Mouse (Mus musculus): Measurements from ENCODE around the gene Dhx9.
"Not testable (repeated sequence)": the region's sequence is repeated elsewhere in the genome, so short reads cannot be mapped to it uniquely, and the experiment has no call there.

Dhx9 gene

DNA sequence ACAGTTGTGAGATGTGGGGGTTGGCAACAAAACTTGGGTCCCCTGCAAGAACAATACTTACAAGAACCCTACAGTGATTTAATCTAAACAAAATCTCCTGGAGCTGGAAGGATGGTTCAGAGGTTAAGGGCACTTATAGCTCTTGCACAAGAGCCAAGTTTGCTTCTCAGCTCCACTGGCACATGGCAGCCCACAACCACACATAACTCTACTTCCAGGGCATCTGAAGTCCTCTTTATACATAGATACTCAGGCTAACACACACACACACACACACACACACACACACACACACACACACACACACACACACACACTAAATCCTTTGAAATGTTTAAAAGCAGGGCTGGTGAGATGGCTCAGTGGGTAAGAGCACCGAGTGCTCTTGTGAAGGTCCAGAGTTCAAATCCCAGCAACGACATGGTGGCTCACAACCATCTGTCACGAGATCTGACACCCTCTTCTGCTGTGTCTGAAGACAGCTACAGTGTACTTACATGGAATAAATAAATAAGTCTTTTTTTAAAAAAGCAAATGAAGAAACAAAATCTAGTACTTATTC is 71.1 kb downstream of the Dhx9 start:
- not testable (repeated sequence) for DNase-seq (ENCODE audit: low spot score)

DNA sequence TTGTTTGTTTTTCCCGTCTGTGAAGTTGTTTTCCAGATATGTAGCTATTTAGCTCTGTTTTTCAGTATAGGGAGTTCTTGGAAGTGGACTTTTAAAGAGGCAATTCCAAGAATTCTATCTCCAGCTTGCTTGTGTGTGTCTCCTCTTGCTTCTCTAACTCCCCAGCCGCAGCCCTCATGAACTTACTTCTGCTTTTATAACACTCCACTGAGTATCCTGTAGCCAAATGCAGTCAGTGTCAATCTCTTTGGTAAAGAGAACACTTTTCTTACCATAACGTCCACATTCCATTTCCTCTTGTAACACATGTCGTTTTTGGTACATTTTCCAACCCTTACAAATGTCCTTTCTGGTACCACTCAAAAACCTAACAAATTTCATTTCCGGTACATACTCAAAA is 71.7 kb downstream of the Dhx9 start:
- not testable (repeated sequence) for DNase-seq (ENCODE audit: low spot score)

DNA sequence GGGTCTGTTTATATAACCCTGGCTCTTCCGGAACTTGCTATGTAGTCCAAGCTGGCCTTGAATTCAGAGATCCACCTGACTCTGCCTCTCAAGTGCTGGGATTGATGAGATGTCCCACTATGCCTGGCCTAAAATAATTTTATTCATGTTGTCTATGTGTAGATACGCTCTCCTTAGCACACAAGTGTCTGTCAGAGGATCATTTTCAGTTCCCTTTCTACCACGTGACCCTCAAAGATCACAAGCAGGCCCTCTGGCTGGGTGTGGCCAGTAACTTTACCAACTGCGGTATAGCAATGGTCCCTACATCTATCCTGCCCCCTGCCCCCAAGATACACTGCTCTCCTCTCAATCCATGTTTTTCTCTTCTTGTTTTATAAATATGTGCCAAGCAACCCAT is 72.5 kb downstream of the Dhx9 start:
- DNase-seq (ENCODE audit: low spot score) = no peak

- peak; percentile 42 for DNase-seq (ENCODE audit: low spot score)
Measured at GRCm38 (mm10) chr1:153414114-153414723, 73.2 kb downstream of the Dhx9 start.

- DNase-seq (ENCODE audit: low spot score) = not testable (repeated sequence)
Measured at GRCm38 (mm10) chr1:153413397-153414020, 74.0 kb downstream of the Dhx9 start.

DNA sequence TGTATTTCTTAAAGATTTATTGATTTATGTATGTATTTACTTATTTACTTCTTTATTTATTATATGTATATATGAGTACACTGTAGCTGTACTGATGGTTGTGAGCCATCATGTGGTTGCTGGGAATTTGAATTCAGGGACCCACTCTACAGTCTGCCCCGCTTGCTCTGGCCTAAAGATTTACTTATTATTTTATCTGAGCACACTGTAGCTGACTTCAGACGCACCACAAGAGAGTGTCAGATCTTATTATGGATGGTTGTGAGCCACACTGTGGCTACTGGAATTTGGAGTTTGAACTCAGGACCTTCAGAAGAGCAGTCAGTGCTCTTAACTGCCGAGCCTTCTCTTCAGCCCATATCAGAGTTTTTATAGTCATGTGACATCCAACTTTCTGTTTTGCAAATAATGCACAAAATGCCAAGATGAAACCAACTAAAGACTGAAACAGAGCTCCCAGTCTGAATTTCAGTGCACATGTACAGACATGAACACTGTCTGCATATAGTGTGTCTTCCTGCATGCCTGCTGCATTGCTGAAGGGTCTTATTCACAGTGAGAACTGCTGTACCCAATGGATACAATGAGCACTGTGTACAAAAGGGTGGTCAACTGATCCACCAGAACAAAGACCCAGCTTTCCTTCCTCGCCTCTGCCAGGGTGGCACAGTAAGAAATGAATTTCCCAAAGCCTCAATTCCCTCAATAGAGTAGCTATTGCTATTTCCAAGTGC is 74.6 kb downstream of the Dhx9 start:
- not testable (repeated sequence) for DNase-seq (ENCODE audit: low spot score)

DNA sequence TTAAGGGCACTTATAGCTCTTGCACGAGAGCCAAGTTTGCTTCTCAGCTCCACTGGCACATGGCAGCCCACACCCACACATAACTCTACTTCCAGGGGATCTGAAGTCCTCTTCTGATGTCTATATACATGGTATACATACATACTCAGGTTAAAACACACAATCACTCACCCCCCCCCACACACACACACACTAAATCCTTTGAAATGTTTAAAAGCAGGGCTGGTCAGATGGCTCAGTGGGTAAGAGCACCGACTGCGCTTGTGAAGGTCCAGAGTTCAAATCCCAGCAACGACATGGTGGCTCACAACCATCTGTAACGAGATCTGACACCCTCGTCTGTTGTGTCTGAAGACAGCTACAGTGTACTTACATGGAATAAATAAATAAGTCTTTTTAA is 75.7 kb downstream of the Dhx9 start:
- no peak for DNase-seq (ENCODE audit: low spot score)

- not testable (repeated sequence) for DNase-seq (ENCODE audit: low spot score)
Measured at GRCm38 (mm10) chr1:153410915-153411314, 76.5 kb downstream of the Dhx9 start.

GRCm38 (mm10) chr1:153408296-153408695 is 79.2 kb downstream of the Dhx9 start:
- not testable (repeated sequence) for DNase-seq (ENCODE audit: low spot score)

DNA sequence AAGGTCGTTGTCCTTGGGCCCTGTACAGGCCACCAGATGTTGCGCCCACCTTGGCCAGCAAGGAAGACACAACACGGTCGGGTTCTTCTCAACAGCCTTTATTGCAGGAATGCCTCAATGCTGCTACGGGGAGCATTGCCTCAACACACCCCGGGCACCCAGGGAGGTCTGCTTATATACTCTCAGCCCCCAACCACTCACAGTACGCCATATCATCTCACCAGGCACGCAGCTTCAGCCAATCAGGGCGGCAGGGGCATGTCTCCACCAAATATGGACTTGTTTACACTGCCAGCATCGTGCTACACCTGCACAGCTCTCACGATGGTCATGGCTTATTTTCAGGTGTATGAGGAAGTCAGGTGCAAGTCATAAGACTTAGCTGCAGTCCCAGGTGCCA is 79.8 kb downstream of the Dhx9 start:
- DNase-seq (ENCODE audit: low spot score) = not testable (repeated sequence)
